Mouse (Mus musculus) hindbrain, embryonic 12.5 days (tissue): ENCODE results near the gene Ero1lb. TPM values are rescaled to one million over a fixed set of nuclear protein-coding genes. Genes with fewer than 3 reads are reported as not detected.

Experiments used
- ATAC-seq: fragments of 200-750 bp; cut with Nextera tagmentation; 2 replicates; pipeline ENCODE4 v1.8.0; 2017; ENCODE audit warnings: moderate TSS enrichment; ENCODE audit not compliant: low FRiP score
- H3K27ac ChIP-seq: fragments of 300-500 bp; sonication (generic); 2 replicates; pipeline ENCODE4 v1.5.1; 2016; ENCODE audit warnings: mild to moderate bottlenecking
- H3K27me3 ChIP-seq: fragments of 300-500 bp; sonication (generic); 2 replicates; pipeline ENCODE4 v1.6.1; 2016; ENCODE audit warnings: mild to moderate bottlenecking
- H3K36me3 ChIP-seq: fragments of 300-500 bp; sonication (generic); 2 replicates; pipeline ENCODE4 v1.6.1; 2016; ENCODE audit warnings: mild to moderate bottlenecking
- H3K4me1 ChIP-seq: fragments of 300-500 bp; sonication (generic); 2 replicates; pipeline ENCODE4 v1.6.1; 2016
- H3K4me2 ChIP-seq: fragments of 300-500 bp; sonication (generic); replicated peaks from 2 replicates; pipeline ENCODE4 v1.6.1; 2016; ENCODE audit warnings: mild to moderate bottlenecking
- H3K4me3 ChIP-seq: fragments of 300-500 bp; sonication (generic); 2 replicates; pipeline ENCODE4 v1.5.1; 2016; ENCODE audit warnings: mild to moderate bottlenecking
- H3K9ac ChIP-seq: fragments of 300-500 bp; sonication (generic); 2 replicates; pipeline ENCODE4 v1.6.1; 2016; ENCODE audit warnings: mild to moderate bottlenecking, moderate library complexity
- H3K9me3 ChIP-seq: fragments of 300-500 bp; sonication (generic); replicated peaks from 2 replicates; pipeline ENCODE4 v1.6.1; 2016; ENCODE audit warnings: mild to moderate bottlenecking
- WGBS: fragments of 180-500 bp; shearing (Covaris S2); methylation state at CpG from one replicate; pipeline ENCODE4 v1.1.7; 2016; 5-methylcytosine and 5-hydroxymethylcytosine counted together
- polyA plus RNA-seq: library from polyadenylated mRNA; unstranded; fragments of >200 nt; fragmentation: Nextera tagmentation; extraction: Ambion mirVana; gene quantifications from 2 replicates; pipeline ENCODE4 v1.2.1, GENCODE M21; 2016

Ero1lb gene
- 13.1 and 13.6 TPM in 2 replicates for polyA plus RNA-seq

GRCm38 (mm10) chr13:12565621-12566390 is at the start of gene Ero1lb:
Gene Ero1lb, plus strand, starts transcription at chr13:12565874.
- Histone ChIP-seq H3K9ac (peak within 1 kb of the TSS; percentile 79), H3K27me3 (no peaks in the 10 kb centered on the region), H3K36me3 (no peaks in the 10 kb centered on the region), H3K9me3 (no peaks in the 10 kb centered on the region), H3K4me1 (peaks cover 9% of the 10 kb centered on the region), H3K4me3 (peak within 1 kb of the TSS; percentile 78), H3K27ac (peak within 1 kb of the TSS; percentile 44; the same call in 1 of the 2 replicates), H3K4me2 (peak within 1 kb of the TSS; percentile 83)
- peak; percentile 98 for ATAC-seq
- WGBS: under 1% methylated on average over 73 of the region's 73 CpGs

GRCm38 (mm10) chr13:12519371-12519770 is 46.3 kb upstream of the Ero1lb start:
- peak; percentile 57; the same call in 1 of the 2 replicates for ATAC-seq
- H3K9ac ChIP-seq: peak overlapping the region; percentile 49; the same call in 1 of the 2 replicates
- no peaks in the 10 kb centered on the region for H3K36me3 ChIP-seq
- peaks cover 24% of the 10 kb centered on the region for H3K27me3 ChIP-seq
- no peaks in the 10 kb centered on the region; the same call in 1 of the 2 replicates for H3K4me1 ChIP-seq
- no peak overlapping the region for H3K27ac ChIP-seq
- no peaks in the 10 kb centered on the region for H3K9me3 ChIP-seq
- H3K4me3 ChIP-seq: peak overlapping the region; percentile 46
- WGBS: 3% methylated on average over 18 of the region's 18 CpGs
- H3K4me2 ChIP-seq: peak overlapping the region; percentile 93

- peak; percentile 78 for ATAC-seq
- peak within 1 kb of the TSS; percentile 46 for H3K4me3 ChIP-seq
- peaks cover 24% of the 10 kb centered on the region for H3K27me3 ChIP-seq
- WGBS: under 1% methylated on average over 35 of the region's 35 CpGs
- no peaks in the 10 kb centered on the region for H3K36me3 ChIP-seq
- no peaks in the 10 kb centered on the region for H3K9me3 ChIP-seq
- H3K4me2 ChIP-seq: peak within 1 kb of the TSS; percentile 93
- H3K9ac ChIP-seq: peak within 1 kb of the TSS; percentile 51
- H3K27ac ChIP-seq: no peak within 1 kb of the TSS
- H3K4me1 ChIP-seq: no peaks in the 10 kb centered on the region; the same call in 1 of the 2 replicates
Observed at GRCm38 (mm10) chr13:12519955-12520584, 45.6 kb upstream of the Ero1lb start, which contains the start of gene Edaradd. Gene Edaradd, minus strand, starts transcription at chr13:12520438.

GRCm38 (mm10) chr13:12522346-12522745 is 43.3 kb upstream of the Ero1lb start:
- Histone ChIP-seq H3K36me3 (no peaks in the 10 kb centered on the region), H3K9me3 (no peaks in the 10 kb centered on the region), H3K27ac (no peak overlapping the region), H3K4me3 (no peak overlapping the region), H3K27me3 (peaks cover 24% of the 10 kb centered on the region), H3K4me1 (no peaks in the 10 kb centered on the region; the same call in 1 of the 2 replicates), H3K4me2 (no peak overlapping the region), H3K9ac (no peak overlapping the region)
- no peak for ATAC-seq

- no peak for ATAC-seq
Observed at GRCm38 (mm10) chr13:12525678-12526077, 40.0 kb upstream of the Ero1lb start.

GRCm38 (mm10) chr13:12534628-12535027 is 31.0 kb upstream of the Ero1lb start:
- H3K27ac ChIP-seq: no peak overlapping the region
- no peak for ATAC-seq
- WGBS: 88% methylated on average over 3 of the region's 3 CpGs
- no peak overlapping the region for H3K9ac ChIP-seq
- no peaks in the 10 kb centered on the region for H3K9me3 ChIP-seq
- no peaks in the 10 kb centered on the region for H3K27me3 ChIP-seq
- H3K4me1 ChIP-seq: no peaks in the 10 kb centered on the region; the same call in 1 of the 2 replicates
- H3K4me2 ChIP-seq: no peak overlapping the region
- H3K36me3 ChIP-seq: no peaks in the 10 kb centered on the region
- no peak overlapping the region for H3K4me3 ChIP-seq

More at GRCm38 (mm10) chr13:12525678-12526077, 40.0 kb upstream of the Ero1lb start:
- WGBS: 91% methylated on average over 4 of the region's 4 CpGs
- Histone ChIP-seq H3K27ac (no peak overlapping the region), H3K36me3 (no peaks in the 10 kb centered on the region), H3K9me3 (no peaks in the 10 kb centered on the region), H3K4me2 (no peak overlapping the region), H3K4me1 (no peaks in the 10 kb centered on the region), H3K27me3 (peaks cover 9% of the 10 kb centered on the region; the same call in 1 of the 2 replicates), H3K9ac (no peak overlapping the region), H3K4me3 (no peak overlapping the region)

GRCm38 (mm10) chr13:12537971-12538370 is 27.7 kb upstream of the Ero1lb start:
- H3K27ac ChIP-seq: no peak overlapping the region
- no peak for ATAC-seq
- H3K36me3 ChIP-seq: no peaks in the 10 kb centered on the region
- H3K4me3 ChIP-seq: no peak overlapping the region
- H3K27me3 ChIP-seq: no peaks in the 10 kb centered on the region; the same call in 1 of the 2 replicates
- WGBS: 76% methylated on average over 6 of the region's 6 CpGs
- H3K4me1 ChIP-seq: peaks cover 9% of the 10 kb centered on the region
- H3K4me2 ChIP-seq: no peak overlapping the region
- H3K9ac ChIP-seq: no peak overlapping the region
- H3K9me3 ChIP-seq: no peaks in the 10 kb centered on the region

GRCm38 (mm10) chr13:12539716-12540115 is 26.0 kb upstream of the Ero1lb start:
- H3K9ac ChIP-seq: no peak overlapping the region
- 28% methylated on average over 11 of the region's 11 CpGs for WGBS
- H3K4me2 ChIP-seq: peak overlapping the region; percentile 15; the same call in 1 of the 2 replicates
- ATAC-seq: no peak
- H3K4me3 ChIP-seq: no peak overlapping the region
- no peaks in the 10 kb centered on the region; the same call in none of the 2 replicates for H3K27me3 ChIP-seq
- no peaks in the 10 kb centered on the region for H3K9me3 ChIP-seq
- no peak overlapping the region for H3K27ac ChIP-seq
- H3K4me1 ChIP-seq: peaks cover 9% of the 10 kb centered on the region
- no peaks in the 10 kb centered on the region for H3K36me3 ChIP-seq

- no peak for ATAC-seq
- no peaks in the 10 kb centered on the region for H3K9me3 ChIP-seq
- H3K9ac ChIP-seq: no peak overlapping the region
- no peaks in the 10 kb centered on the region; the same call in none of the 2 replicates for H3K27me3 ChIP-seq
- 73% methylated on average over 13 of the region's 13 CpGs for WGBS
- 0 out of 2 replicates have a peak overlapping the region, but pooled peaks have one; percentile 15 for H3K4me2 ChIP-seq
- H3K4me3 ChIP-seq: no peak overlapping the region
- no peak overlapping the region for H3K27ac ChIP-seq
- H3K4me1 ChIP-seq: peaks cover 9% of the 10 kb centered on the region
- H3K36me3 ChIP-seq: no peaks in the 10 kb centered on the region
Observed at GRCm38 (mm10) chr13:12540119-12540518, 25.6 kb upstream of the Ero1lb start.

GRCm38 (mm10) chr13:12542006-12542981 is 23.4 kb upstream of the Ero1lb start:
- Histone ChIP-seq H3K4me1 (peaks cover 9% of the 10 kb centered on the region), H3K4me3 (no peak overlapping the region), H3K9me3 (no peaks in the 10 kb centered on the region), H3K27ac (no peak overlapping the region), H3K27me3 (no peaks in the 10 kb centered on the region; the same call in none of the 2 replicates), H3K9ac (no peak overlapping the region), H3K4me2 (peak overlapping the region; percentile 2), H3K36me3 (no peaks in the 10 kb centered on the region)
- WGBS: 12% methylated on average over 23 of the region's 23 CpGs
- peak; percentile 65 for ATAC-seq

- Histone ChIP-seq H3K27ac (no peak overlapping the region), H3K9me3 (no peaks in the 10 kb centered on the region), H3K27me3 (no peaks in the 10 kb centered on the region; the same call in none of the 2 replicates), H3K4me1 (peaks cover 9% of the 10 kb centered on the region), H3K9ac (no peak overlapping the region), H3K4me2 (no peak overlapping the region), H3K36me3 (no peaks in the 10 kb centered on the region), H3K4me3 (no peak overlapping the region)
- no peak for ATAC-seq
- WGBS: 89% methylated on average over 5 of the region's 5 CpGs
Observed at GRCm38 (mm10) chr13:12543246-12543645, 22.4 kb upstream of the Ero1lb start.
